ENCODE assay signal across 19 mouse cellular contexts in the genomic region with DNA sequence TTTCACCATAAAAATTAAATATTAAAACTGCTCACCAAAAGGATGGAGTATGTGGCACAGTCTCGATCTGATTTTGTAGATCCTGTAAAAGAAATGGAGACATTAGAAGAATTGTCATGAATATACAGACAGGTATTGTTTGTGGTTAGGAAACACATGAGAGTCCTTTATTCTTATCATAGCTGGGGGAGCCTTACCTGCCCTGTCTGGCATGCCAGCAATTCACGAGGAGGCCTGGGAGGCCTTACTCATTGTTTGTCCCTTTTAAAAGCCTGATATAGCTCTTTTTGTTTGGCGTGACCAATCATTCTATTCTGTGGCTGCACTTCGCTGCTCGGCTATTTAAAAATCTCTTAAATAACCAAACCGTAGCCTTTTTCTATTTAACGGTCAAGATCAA.
"Had no signal": no experiment of that assay in that cellular context is flagged by ENCODE, and none has a peak within 500 bp of the region (broad histone marks: within the 10 kb centered on the region; RNA-seq: fewer than 3 reads in every experiment).

No protein-coding gene starts in this region.

- H3K9ac ChIP-seq: liver, embryonic 12.5 days; liver, embryonic 14.5 days; lung, embryonic 14.5 days; midbrain, embryonic 12.5 days; neural tube, embryonic 13.5 days; neural tube, embryonic 15.5 days had no signal

- DNase-seq: lung, adult 18-20 months; lung, embryonic 14.5 days; lung, postnatal 4 days; midbrain, embryonic 14.5 days; retina, postnatal 1 day; right cerebral cortex, adult 18-20 months; right cerebral cortex, postnatal 25 days; right cerebral cortex, postnatal 4 days; spleen, adult 18-20 months; thymus, adult 18-20 months; thymus, postnatal 14 days; thymus, postnatal 36 days had no signal

- H3K4me2 ChIP-seq: liver, embryonic 12.5 days; lung, embryonic 14.5 days; midbrain, embryonic 12.5 days; neural tube, embryonic 13.5 days; neural tube, embryonic 15.5 days had no signal

- H3K4me3 ChIP-seq: liver, embryonic 12.5 days; midbrain, embryonic 12.5 days; myocyte; neural tube, embryonic 13.5 days; neural tube, embryonic 15.5 days had no signal

- H3K27me3 ChIP-seq: liver, embryonic 12.5 days; midbrain, embryonic 12.5 days; neural tube, embryonic 13.5 days; neural tube, embryonic 15.5 days had no signal

- ATAC-seq: liver, embryonic 12.5 days; midbrain, embryonic 16.5 days had no signal

- H3K36me3 ChIP-seq: liver, embryonic 12.5 days; midbrain, embryonic 12.5 days; neural tube, embryonic 13.5 days; neural tube, embryonic 15.5 days had no signal

- H3K4me1 ChIP-seq: neural tube, embryonic 13.5 days; neural tube, embryonic 15.5 days had no signal

- H3K9me3 ChIP-seq: liver, embryonic 12.5 days; midbrain, embryonic 12.5 days; neural tube, embryonic 13.5 days; neural tube, embryonic 15.5 days had no signal

- H3K27ac ChIP-seq: liver, embryonic 12.5 days; liver, embryonic 14.5 days; midbrain, embryonic 12.5 days; neural tube, embryonic 13.5 days; neural tube, embryonic 15.5 days had no signal
